Mouse (Mus musculus) liver, embryonic 14.5 days (tissue): ENCODE results near the gene Pnmal2. TPM values are rescaled to one million over a fixed set of nuclear protein-coding genes. Genes with fewer than 3 reads are reported as not detected.
A peak's percentile ranks its signal among the peaks of the same experiment; 100 is the strongest.
"Not testable (repeated sequence)": the region's sequence is repeated elsewhere in the genome, so short reads cannot be mapped to it uniquely, and the experiment has no call there.

Source experiments
- ATAC-seq: fragments of 200-750 bp; cut with Nextera tagmentation; 2 replicates; pipeline ENCODE4 v1.8.0; 2017; ENCODE audit warnings: moderate number of reproducible peaks, mild to moderate bottlenecking, moderate library complexity; ENCODE audit not compliant: insufficient read depth
- DNase-seq, 3 experiments: peaks; one replicate each; pipeline ENCODE4 v3.0.0-alpha.2; 2012 to 2013; ENCODE audit warnings: low read depth in 3 of 3, low spot score in 3 of 3
- H3K27ac ChIP-seq: fragments of 300-500 bp; sonication (generic); 2 replicates; pipeline ENCODE4 v1.5.1; 2014; ENCODE audit warnings: moderate library complexity, mild to moderate bottlenecking, control low read depth, inconsistent platforms
- H3K27me3 ChIP-seq: fragments of 300-500 bp; sonication (generic); 2 replicates; pipeline ENCODE4 v1.6.1; 2014; ENCODE audit warnings: mild to moderate bottlenecking, low read length, moderate library complexity; ENCODE audit not compliant: control insufficient read depth, insufficient read depth
- H3K36me3 ChIP-seq: fragments of 300-500 bp; sonication (generic); replicated peaks from 2 replicates; pipeline ENCODE4 v1.6.1; 2014; ENCODE audit warnings: low read depth; ENCODE audit not compliant: control insufficient read depth, insufficient read depth
- H3K4me1 ChIP-seq, 2 experiments: fragments of 200-500 bp in 1 of 2; fragments of 300-500 bp in 1 of 2; sonication (generic) in 1 of 2; replicated peaks; 2 replicates each; pipeline ENCODE4 v1.6.1; 2012 to 2014; ENCODE audit warnings: antibody characterized with exemption in 1 of 2, inconsistent platforms in 1 of 2, low read length in 1 of 2; ENCODE audit not compliant: control insufficient read depth in 2 of 2, insufficient read depth in 2 of 2
- H3K4me2 ChIP-seq: fragments of 300-500 bp; sonication (generic); 2 replicates; pipeline ENCODE4 v1.6.1; 2014; ENCODE audit warnings: low read depth, mild to moderate bottlenecking, control low read depth, moderate library complexity
- H3K4me3 ChIP-seq, 2 experiments: fragments of 200-500 bp in 1 of 2; fragments of 300-500 bp in 1 of 2; sonication (generic) in 1 of 2; 2 replicates each; pipeline ENCODE4 v1.5.1; 2012 to 2014; ENCODE audit warnings: low read depth in 2 of 2, low read length in 2 of 2, mild to moderate bottlenecking in 2 of 2, control low read depth in 1 of 2, inconsistent platforms in 1 of 2, moderate library complexity in 1 of 2; ENCODE audit not compliant: insufficient read depth in 1 of 2
- H3K9ac ChIP-seq: fragments of 300-500 bp; sonication (generic); replicated peaks from 2 replicates; pipeline ENCODE4 v1.6.1; 2014; ENCODE audit warnings: mild to moderate bottlenecking, control low read depth, moderate library complexity
- H3K9me3 ChIP-seq: fragments of 300-500 bp; sonication (generic); 2 replicates; pipeline ENCODE4 v1.6.1; 2016; ENCODE audit warnings: low read length, mixed read lengths; ENCODE audit not compliant: control insufficient read depth
- CTCF ChIP-seq: IDR thresholded peaks from 2 replicates; pipeline ENCODE4 v1.5.1; 2016; ENCODE audit warnings: antibody characterized with exemption, low read depth, control low read depth
- EP300 ChIP-seq: IDR thresholded peaks from 2 replicates; pipeline ENCODE4 v1.6.1; 2016; ENCODE audit warnings: antibody characterized with exemption, low read depth
- WGBS: fragments of 180-500 bp; shearing (Covaris S2); extraction: QIAGEN DNeasy Blood & Tissue Kit; methylation state at CpG from one replicate; pipeline ENCODE4 v1.1.7; 2014; ENCODE audit not compliant: insufficient replicate concordance; 5-methylcytosine and 5-hydroxymethylcytosine counted together
- polyA plus RNA-seq, 2 experiments: library from polyadenylated mRNA; depleted of rRNA in 1 of 2; stranded (reverse) in 1 of 2; unstranded in 1 of 2; fragments of >200 nt; fragmentation: Nextera tagmentation in 1 of 2; extraction: Ambion mirVana in 1 of 2; gene quantifications; 2 replicates each; pipeline versions ENCODE4 v1.2.1 to v1.2.3; 2012 to 2014

Gene Pnmal2
- polyA plus RNA-seq, 2 experiments = 0.04 to 0.08 TPM

DNA sequence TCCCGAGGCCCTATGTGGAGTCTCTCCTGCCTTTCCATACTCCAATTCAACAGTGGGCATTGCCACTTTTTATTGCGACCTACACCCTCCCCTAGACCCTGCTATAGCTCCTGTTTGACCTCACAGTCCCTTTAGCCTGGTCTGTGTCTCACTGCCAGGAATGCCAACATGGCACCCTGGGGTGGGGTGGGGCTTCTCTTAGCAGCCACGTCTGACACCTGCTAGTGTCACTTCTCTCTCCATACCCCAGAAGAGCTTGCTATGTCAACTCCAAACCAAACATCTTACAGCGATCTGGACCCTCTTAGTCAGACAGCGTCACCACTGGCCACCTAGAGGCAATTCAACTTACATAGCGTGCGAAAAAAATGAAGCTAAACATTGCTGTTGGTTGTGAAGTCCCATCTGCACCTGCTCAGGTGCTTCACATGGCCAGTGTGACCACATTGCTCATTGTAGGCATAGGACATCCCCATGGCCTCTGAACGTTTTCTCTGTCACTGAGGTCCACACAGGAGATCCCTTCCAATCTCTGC is 4.5 kb downstream of the Pnmal2 start:
- TF ChIP-seq EP300 = no peak
- TF ChIP-seq CTCF = no peak
- H3K9ac ChIP-seq = no peak overlapping the region
- H3K27me3 ChIP-seq = peaks cover 59% of the 10 kb centered on the region
- 40% methylated on average over 8 of the region's 8 CpGs for WGBS
- 0 out of 4 replicates have a peak, but pooled peaks cover 0 to 2% of the 10 kb centered on the region in 2 experiments for H3K4me1 ChIP-seq
- DNase-seq = no peak
- no peaks in the 10 kb centered on the region for H3K36me3 ChIP-seq
- no peak overlapping the region for H3K27ac ChIP-seq
- ATAC-seq = no peak
- H3K4me2 ChIP-seq = no peak overlapping the region
- H3K4me3 ChIP-seq = no peak overlapping the region
- H3K9me3 ChIP-seq = no peaks in the 10 kb centered on the region

DNA sequence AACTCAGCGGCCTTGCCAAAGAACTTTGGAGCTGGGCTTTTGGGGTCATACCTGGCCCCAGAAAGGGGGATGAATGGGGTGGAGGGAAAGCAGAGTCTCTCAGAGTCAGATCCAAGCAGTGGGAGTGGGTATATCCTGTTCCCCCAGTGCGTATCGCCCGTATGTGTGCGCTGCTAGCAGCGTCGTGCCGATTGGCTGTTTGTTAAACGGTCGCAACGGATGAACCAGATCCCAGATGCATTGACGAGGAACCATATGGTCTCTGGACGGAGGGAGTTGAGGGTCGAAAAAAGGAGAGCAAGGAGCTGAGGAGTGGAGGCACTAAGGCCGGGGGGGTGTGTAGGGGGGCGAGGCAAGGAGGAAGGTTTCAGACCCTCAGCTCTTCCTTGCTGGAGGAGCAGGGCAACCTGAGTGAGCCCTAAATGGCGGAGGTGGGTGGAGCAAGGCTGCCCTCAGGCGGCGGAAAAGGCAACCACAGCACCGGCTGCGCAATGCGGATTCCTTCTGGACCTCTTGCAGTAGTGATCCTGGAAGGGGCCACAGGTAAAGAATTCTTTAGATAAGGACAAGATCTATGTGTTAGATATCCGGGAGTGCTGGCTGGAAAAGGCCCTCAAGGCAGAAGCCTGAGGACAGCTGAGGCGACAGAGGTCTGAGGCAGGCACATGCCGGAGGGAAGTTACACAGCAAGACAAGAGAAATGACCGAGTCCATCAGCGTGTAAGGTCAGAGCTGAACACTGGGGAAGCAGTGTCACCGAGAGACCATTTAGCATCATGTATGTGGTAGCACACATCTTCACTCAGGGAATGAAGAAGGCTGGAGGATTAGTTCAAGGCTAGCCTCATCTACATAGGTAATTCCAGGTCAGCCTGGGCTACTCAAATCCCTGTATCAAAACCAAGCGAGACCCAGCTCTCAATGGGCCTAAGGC is 5.7 kb downstream of the Pnmal2 start:
- DNase-seq = no peak
- peak; percentile 44; the same call in 1 of the 2 replicates for ATAC-seq
- 9% methylated on average over 29 of the region's 29 CpGs for WGBS
- Histone ChIP-seq H3K4me3 (peak overlapping the region; percentile 15 to 29; a peak in 1 of 4 replicates), H3K9ac (no peak overlapping the region), H3K4me2 (peak overlapping the region; percentile 57), H3K4me1 (0 out of 4 replicates have a peak, but pooled peaks cover 0 to 2% of the 10 kb centered on the region in 2 experiments), H3K9me3 (no peaks in the 10 kb centered on the region), H3K36me3 (no peaks in the 10 kb centered on the region), H3K27ac (no peak overlapping the region), H3K27me3 (peaks cover 47% of the 10 kb centered on the region)
- TF ChIP-seq EP300 (no peak), CTCF (peak; percentile 93)

DNA sequence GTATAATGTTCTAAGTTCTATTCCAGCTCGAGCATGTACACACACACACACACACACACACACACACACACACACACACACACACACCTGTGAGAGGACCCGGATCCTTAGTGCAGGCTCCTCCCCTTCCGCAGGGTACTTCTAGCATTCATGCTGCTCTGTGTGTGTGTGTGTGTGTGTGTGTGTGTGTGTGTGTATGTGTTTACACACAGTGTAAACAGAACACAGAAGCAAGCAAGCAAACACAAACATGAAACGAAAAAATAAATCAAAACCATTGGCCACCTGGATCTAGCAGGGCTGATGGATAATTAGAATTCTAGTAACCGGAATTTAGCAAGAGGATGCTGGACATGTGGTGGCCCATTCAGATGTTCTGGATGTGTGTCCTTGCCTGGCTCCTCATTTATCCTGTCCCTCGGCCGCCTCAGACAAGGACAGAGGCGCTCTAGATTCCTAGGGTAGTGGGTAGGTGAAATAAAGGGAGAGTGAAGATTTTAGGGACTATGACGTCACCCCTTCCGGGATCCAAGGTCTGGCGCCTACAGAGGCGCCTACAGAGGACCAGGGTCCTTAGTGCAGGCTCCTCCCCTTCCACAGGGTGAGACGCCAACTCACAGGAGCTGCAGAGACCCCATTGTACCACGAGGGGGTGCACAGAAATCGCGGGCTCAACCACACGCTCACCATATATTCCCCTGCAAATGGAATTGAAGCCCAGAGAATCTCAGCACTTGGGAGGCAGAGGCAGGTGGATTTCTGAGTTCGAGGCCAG is 6.6 kb downstream of the Pnmal2 start:
- H3K27me3 ChIP-seq = peaks cover 38% of the 10 kb centered on the region
- no peaks in the 10 kb centered on the region for H3K9me3 ChIP-seq
- no peak overlapping the region for H3K9ac ChIP-seq
- 0 out of 4 replicates have a peak, but pooled peaks cover 0 to 2% of the 10 kb centered on the region in 2 experiments for H3K4me1 ChIP-seq
- peak; percentile 83 for TF ChIP-seq CTCF
- no peak for TF ChIP-seq EP300
- no peak overlapping the region for H3K4me2 ChIP-seq
- DNase-seq = peak; percentile 45 to 61 (median 54)
- no peak overlapping the region for H3K27ac ChIP-seq
- no peaks in the 10 kb centered on the region for H3K36me3 ChIP-seq
- 23% methylated on average over 18 of the region's 18 CpGs for WGBS
- H3K4me3 ChIP-seq = no peak overlapping the region
- peak; percentile 67 for ATAC-seq

DNA sequence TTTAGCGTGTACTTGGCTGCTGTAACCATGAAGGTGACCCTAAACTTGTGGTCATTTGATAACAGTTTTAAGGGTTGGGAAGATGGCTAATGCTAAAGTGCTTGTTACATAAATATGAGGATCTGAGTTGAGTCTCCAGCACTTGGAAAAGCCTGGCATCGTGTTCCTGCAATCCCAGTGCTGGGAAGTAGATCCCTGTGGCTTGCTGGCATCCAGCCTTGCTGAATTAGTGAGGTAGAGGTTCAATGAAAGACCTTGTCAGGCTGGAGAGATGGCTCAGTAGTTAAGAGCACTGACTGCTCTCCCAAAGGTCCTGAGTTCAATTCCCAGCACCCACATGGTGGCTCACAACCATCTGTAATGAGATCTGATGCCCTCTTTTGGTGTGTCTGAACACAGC is 9.3 kb downstream of the Pnmal2 start:
- not testable (repeated sequence) for H3K4me1 ChIP-seq, ATAC-seq, H3K36me3 ChIP-seq, H3K4me2 ChIP-seq, H3K4me3 ChIP-seq, H3K9ac ChIP-seq, H3K27ac ChIP-seq, H3K9me3 ChIP-seq, DNase-seq
- peaks cover 11% of the 10 kb centered on the region for H3K27me3 ChIP-seq
- 36% methylated on average over 2 of the region's 2 CpGs for WGBS

DNA sequence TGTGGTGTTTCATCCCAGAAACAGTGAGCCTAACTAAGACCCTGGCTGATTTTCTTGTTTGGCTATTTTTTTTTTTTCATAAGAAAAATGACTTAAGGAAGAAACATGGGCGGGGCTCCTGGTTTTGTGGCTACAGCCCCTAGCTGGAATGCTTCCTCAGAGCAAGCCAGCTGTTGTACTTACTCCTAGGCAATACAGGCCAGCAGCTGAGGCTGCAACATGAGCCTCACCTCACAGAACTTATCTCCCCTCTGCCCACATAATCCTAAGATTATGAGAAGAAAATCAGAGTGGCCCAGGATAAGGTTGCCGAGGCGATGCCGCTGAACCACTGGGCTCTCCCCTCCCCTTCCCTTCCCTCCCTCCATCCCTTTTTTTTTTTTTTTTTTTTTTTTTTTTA is 11.2 kb downstream of the Pnmal2 start:
- ATAC-seq = no peak
- Histone ChIP-seq H3K4me3 (no peak overlapping the region), H3K36me3 (no peaks in the 10 kb centered on the region), H3K9me3 (no peaks in the 10 kb centered on the region), H3K4me2 (no peak overlapping the region), H3K27ac (no peak overlapping the region), H3K4me1 (0 out of 4 replicates have a peak, but pooled peaks cover 0 to 2% of the 10 kb centered on the region in 2 experiments), H3K9ac (no peak overlapping the region), H3K27me3 (0 out of 2 replicates have a peak, but pooled peaks cover 2% of the 10 kb centered on the region)
- no peak for DNase-seq
- TF ChIP-seq EP300 = no peak
- no peak for TF ChIP-seq CTCF
- WGBS = 34% methylated on average over 4 of the region's 4 CpGs
